Mouse (Mus musculus) liver, postnatal 0 days (tissue): ENCODE data around the gene Mest. TPM values are rescaled to one million over a fixed set of nuclear protein-coding genes. Genes with fewer than 3 reads are reported as not detected.

Experiments
- ATAC-seq: fragments of 200-750 bp; cut with Nextera tagmentation; 2 replicates; pipeline ENCODE4 v1.8.0; 2017; ENCODE audit warnings: mild to moderate bottlenecking, moderate library complexity
- DNase-seq: peaks from one replicate; pipeline ENCODE4 v3.0.0-alpha.2; 2016
- H3K27ac ChIP-seq: fragments of 300-500 bp; sonication (generic); 2 replicates; pipeline ENCODE4 v1.5.1; 2014; ENCODE audit warnings: antibody characterized with exemption, moderate library complexity, mild to moderate bottlenecking, low read depth
- H3K27me3 ChIP-seq: fragments of 300-500 bp; sonication (generic); 2 replicates; pipeline ENCODE4 v1.6.1; 2014; ENCODE audit warnings: low read length, control low read depth, mixed read lengths; ENCODE audit not compliant: insufficient read depth
- H3K36me3 ChIP-seq: fragments of 300-500 bp; sonication (generic); replicated peaks from 2 replicates; pipeline ENCODE4 v1.6.1; 2014; ENCODE audit warnings: mild to moderate bottlenecking, control low read depth, low read length, moderate library complexity, mixed read lengths; ENCODE audit not compliant: insufficient read depth
- H3K4me1 ChIP-seq: fragments of 300-500 bp; sonication (generic); 2 replicates; pipeline ENCODE4 v1.6.1; 2014; ENCODE audit warnings: antibody characterized with exemption, mild to moderate bottlenecking, control low read depth; ENCODE audit not compliant: insufficient read depth
- H3K4me2 ChIP-seq: fragments of 300-500 bp; sonication (generic); 2 replicates; pipeline ENCODE4 v1.6.1; 2014; ENCODE audit warnings: low read depth, mild to moderate bottlenecking, low read length, moderate library complexity, mixed read lengths
- H3K4me3 ChIP-seq: fragments of 300-500 bp; sonication (generic); 2 replicates; pipeline ENCODE4 v1.5.1; 2014; ENCODE audit warnings: low read depth, low read length
- H3K9ac ChIP-seq: fragments of 300-500 bp; sonication (generic); replicated peaks from 2 replicates; pipeline ENCODE4 v1.6.1; 2014; ENCODE audit warnings: mild to moderate bottlenecking, moderate library complexity
- H3K9me3 ChIP-seq: fragments of 300-500 bp; sonication (generic); 2 replicates; pipeline ENCODE4 v1.6.1; 2016; ENCODE audit warnings: mild to moderate bottlenecking, control low read depth, low read length, mixed read lengths
- CTCF ChIP-seq: sonication (generic); IDR thresholded peaks from 2 replicates; pipeline ENCODE4 v1.5.1; 2016; ENCODE audit warnings: antibody characterized with exemption, low read depth
- EP300 ChIP-seq: IDR thresholded peaks from 2 replicates; pipeline ENCODE4 v1.6.1; 2016; ENCODE audit warnings: antibody characterized with exemption, low read depth, mild to moderate bottlenecking
- WGBS: fragments of 180-500 bp; shearing (Covaris S2); extraction: QIAGEN DNeasy Blood & Tissue Kit; methylation state at CpG from one replicate; pipeline ENCODE4 v1.1.7; 2014; ENCODE audit not compliant: insufficient replicate concordance; 5-methylcytosine and 5-hydroxymethylcytosine counted together
- polyA plus RNA-seq: library from polyadenylated mRNA; unstranded; fragments of >200 nt; fragmentation: Nextera tagmentation; extraction: Ambion mirVana; gene quantifications from 2 replicates; pipeline ENCODE4 v1.2.1, GENCODE M21; 2015

Mest gene
- polyA plus RNA-seq = 117 and 119 TPM in 2 replicates

- Histone ChIP-seq H3K4me1 (no peaks in the 10 kb centered on the region), H3K9ac (no peak within 1 kb of the TSS), H3K9me3 (no peaks in the 10 kb centered on the region), H3K27me3 (no peaks in the 10 kb centered on the region), H3K36me3 (no peaks in the 10 kb centered on the region), H3K4me3 (no peak within 1 kb of the TSS), H3K4me2 (no peak within 1 kb of the TSS), H3K27ac (no peak within 1 kb of the TSS; the same call in 1 of the 2 replicates)
- no peak for DNase-seq
- TF ChIP-seq CTCF (no peak), EP300 (no peak)
- no peak for ATAC-seq
- 60% methylated on average over 7 of the region's 7 CpGs for whole genome bisulfite sequencing
Observed at GRCm38 (mm10) chr6:30723331-30723730, at the start of gene Mest. Gene Mest (plus strand): TSS chr6:30723547.

GRCm38 (mm10) chr6:30673764-30674561 lies 49.4 kb upstream of the Mest start:
- DNase-seq (no peak), ATAC-seq (no peak)
- Histone ChIP-seq H3K36me3 (no peaks in the 10 kb centered on the region), H3K27me3 (no peaks in the 10 kb centered on the region), H3K4me2 (peak overlapping the region; percentile 10; the same call in 1 of the 2 replicates), H3K4me3 (no peak overlapping the region), H3K9ac (no peak overlapping the region), H3K9me3 (no peaks in the 10 kb centered on the region), H3K4me1 (peaks cover 8% of the 10 kb centered on the region; the same call in 1 of the 2 replicates), H3K27ac (peak overlapping the region; percentile 46; the same call in 1 of the 2 replicates)
- TF ChIP-seq CTCF = no peak
- TF ChIP-seq EP300 = no peak
- WGBS = 40% methylated on average over 14 of the region's 14 CpGs

- 68% methylated on average over 9 of the region's 9 CpGs for WGBS
- H3K4me1 ChIP-seq = peaks cover 8% of the 10 kb centered on the region; the same call in 1 of the 2 replicates
- no peaks in the 10 kb centered on the region for H3K36me3 ChIP-seq
- H3K4me2 ChIP-seq = peak overlapping the region; percentile 10; the same call in 1 of the 2 replicates
- ATAC-seq = no peak
- no peak for DNase-seq
- H3K27ac ChIP-seq = peak overlapping the region; percentile 46
- TF ChIP-seq EP300 (no peak), CTCF (no peak)
- no peaks in the 10 kb centered on the region for H3K27me3 ChIP-seq
- H3K4me3 ChIP-seq = no peak overlapping the region
- no peak overlapping the region for H3K9ac ChIP-seq
- H3K9me3 ChIP-seq = no peaks in the 10 kb centered on the region
Observed at GRCm38 (mm10) chr6:30674714-30675280, 48.5 kb upstream of the Mest start.

GRCm38 (mm10) chr6:30675281-30675771 lies 48.0 kb upstream of the Mest start:
- H3K9ac ChIP-seq = no peak overlapping the region
- WGBS = 51% methylated on average over 11 of the region's 11 CpGs
- ATAC-seq = no peak
- no peaks in the 10 kb centered on the region for H3K9me3 ChIP-seq
- no peaks in the 10 kb centered on the region for H3K27me3 ChIP-seq
- H3K36me3 ChIP-seq = no peaks in the 10 kb centered on the region
- peaks cover 8% of the 10 kb centered on the region; the same call in 1 of the 2 replicates for H3K4me1 ChIP-seq
- peak overlapping the region; percentile 46 for H3K27ac ChIP-seq
- H3K4me3 ChIP-seq = no peak overlapping the region
- TF ChIP-seq EP300 = no peak
- no peak for TF ChIP-seq CTCF
- peak overlapping the region; percentile 1; the same call in 1 of the 2 replicates for H3K4me2 ChIP-seq
- DNase-seq = no peak

- Histone ChIP-seq H3K27me3 (no peaks in the 10 kb centered on the region), H3K9me3 (no peaks in the 10 kb centered on the region), H3K36me3 (no peaks in the 10 kb centered on the region), H3K9ac (no peak overlapping the region), H3K4me3 (no peak overlapping the region), H3K4me1 (peaks cover 8% of the 10 kb centered on the region; the same call in 1 of the 2 replicates), H3K4me2 (no peak overlapping the region), H3K27ac (no peak overlapping the region)
- TF ChIP-seq EP300 (no peak), CTCF (no peak)
- WGBS = 58% methylated on average over 6 of the region's 6 CpGs
- ATAC-seq (0 out of 2 replicates have a peak, but pooled peaks have one; percentile 25), DNase-seq (no peak)
Observed at GRCm38 (mm10) chr6:30676506-30676905, 46.8 kb upstream of the Mest start.

GRCm38 (mm10) chr6:30677591-30677990 lies 45.8 kb upstream of the Mest start:
- Histone ChIP-seq H3K4me1 (peaks cover 8% of the 10 kb centered on the region), H3K9ac (no peak overlapping the region), H3K27ac (no peak overlapping the region), H3K36me3 (no peaks in the 10 kb centered on the region), H3K27me3 (no peaks in the 10 kb centered on the region), H3K4me3 (no peak overlapping the region), H3K4me2 (no peak overlapping the region), H3K9me3 (no peaks in the 10 kb centered on the region)
- TF ChIP-seq EP300 (no peak), CTCF (no peak)
- 86% methylated on average over 9 of the region's 9 CpGs for WGBS
- ATAC-seq = no peak
- DNase-seq = no peak
